Mouse (Mus musculus) midbrain, embryonic 16.5 days (tissue): Measurements from ENCODE around the gene Ivd. TPM values are rescaled to one million over a fixed set of nuclear protein-coding genes. Genes with fewer than 3 reads are reported as not detected.
A peak's percentile ranks its signal among the peaks of the same experiment; 100 is the strongest.

Experiments used
- ATAC-seq: fragments of 200-750 bp; cut with Nextera tagmentation; 2 replicates; pipeline ENCODE4 v1.8.0; 2017; ENCODE audit warnings: moderate TSS enrichment
- H3K27ac ChIP-seq: fragments of 300-500 bp; sonication (generic); 2 replicates; pipeline ENCODE4 v1.5.1; 2014; ENCODE audit warnings: mild to moderate bottlenecking, low read length, mixed read lengths
- H3K27me3 ChIP-seq: fragments of 300-500 bp; sonication (generic); 2 replicates; pipeline ENCODE4 v1.6.1; 2014; ENCODE audit warnings: low read depth, low read length, mixed read lengths; ENCODE audit not compliant: control insufficient read depth, insufficient read depth
- H3K36me3 ChIP-seq: fragments of 300-500 bp; sonication (generic); 2 replicates; pipeline ENCODE4 v1.6.1; 2014; ENCODE audit warnings: mild to moderate bottlenecking, low read length, moderate library complexity, mixed read lengths; ENCODE audit not compliant: control insufficient read depth, insufficient read depth
- H3K4me1 ChIP-seq: fragments of 300-500 bp; sonication (generic); 2 replicates; pipeline ENCODE4 v1.6.1; 2014; ENCODE audit warnings: mild to moderate bottlenecking, low read length, mixed read lengths; ENCODE audit not compliant: control insufficient read depth, insufficient read depth
- H3K4me2 ChIP-seq: fragments of 300-500 bp; sonication (generic); 2 replicates; pipeline ENCODE4 v1.6.1; 2014; ENCODE audit warnings: mild to moderate bottlenecking, low read length, mixed read lengths
- H3K4me3 ChIP-seq: fragments of 300-500 bp; sonication (generic); 2 replicates; pipeline ENCODE4 v1.5.1; 2014; ENCODE audit warnings: low read depth, mild to moderate bottlenecking, low read length, moderate library complexity, mixed read lengths
- H3K9ac ChIP-seq: fragments of 300-500 bp; sonication (generic); 2 replicates; pipeline ENCODE4 v1.6.1; 2014; ENCODE audit warnings: low read depth, low read length, mixed read lengths
- H3K9me3 ChIP-seq: fragments of 300-500 bp; sonication (generic); replicated peaks from 2 replicates; pipeline ENCODE4 v1.6.1; 2014; ENCODE audit warnings: mild to moderate bottlenecking, low read length, mixed read lengths; ENCODE audit not compliant: control insufficient read depth, poor library complexity, severe bottlenecking
- WGBS: fragments of 180-500 bp; shearing (Covaris S2); extraction: QIAGEN DNeasy Blood & Tissue Kit; methylation state at CpG from one replicate; pipeline ENCODE4 v1.1.7; 2014; 5-methylcytosine and 5-hydroxymethylcytosine counted together
- polyA plus RNA-seq: library from polyadenylated mRNA; unstranded; fragments of >200 nt; fragmentation: Nextera tagmentation; extraction: Ambion mirVana; gene quantifications from 2 replicates; pipeline ENCODE4 v1.2.1, GENCODE M21; 2015

Ivd gene
- polyA plus RNA-seq, 1 experiment from 2014 or later, result 46.3 TPM

GRCm38 (mm10) chr2:118912706-118913105, 51.0 kb downstream of the Ivd start:
- no peaks in the 10 kb centered on the region for H3K9me3 ChIP-seq
- peaks cover 20% of the 10 kb centered on the region for H3K4me1 ChIP-seq
- no peak overlapping the region for H3K27ac ChIP-seq
- no peak overlapping the region for H3K4me3 ChIP-seq
- H3K36me3 ChIP-seq, result no peaks in the 10 kb centered on the region; the same call in 1 of the 2 replicates
- no peak overlapping the region for H3K4me2 ChIP-seq
- no peak overlapping the region for H3K9ac ChIP-seq
- no peak for ATAC-seq
- WGBS, result 66% methylated on average over 8 of the region's 8 CpGs
- H3K27me3 ChIP-seq, result no peaks in the 10 kb centered on the region

- no peak overlapping the region for H3K9ac ChIP-seq
- WGBS, result 51% methylated on average over 11 of the region's 11 CpGs
- no peaks in the 10 kb centered on the region for H3K9me3 ChIP-seq
- no peak for ATAC-seq
- H3K27ac ChIP-seq, result no peak overlapping the region
- H3K4me2 ChIP-seq, result no peak overlapping the region
- H3K4me3 ChIP-seq, result no peak overlapping the region
- peaks cover 20% of the 10 kb centered on the region for H3K4me1 ChIP-seq
- no peaks in the 10 kb centered on the region; the same call in 1 of the 2 replicates for H3K36me3 ChIP-seq
- H3K27me3 ChIP-seq, result no peaks in the 10 kb centered on the region
Measured at GRCm38 (mm10) chr2:118913551-118914276, 52.0 kb downstream of the Ivd start.

GRCm38 (mm10) chr2:118914685-118915084, 52.9 kb downstream of the Ivd start:
- H3K4me3 ChIP-seq, result no peak overlapping the region
- H3K9ac ChIP-seq, result no peak overlapping the region
- no peaks in the 10 kb centered on the region for H3K27me3 ChIP-seq
- H3K4me1 ChIP-seq, result peaks cover 20% of the 10 kb centered on the region
- WGBS, result 23% methylated on average over 8 of the region's 8 CpGs
- peak overlapping the region; percentile 15; the same call in 1 of the 2 replicates for H3K27ac ChIP-seq
- no peaks in the 10 kb centered on the region; the same call in 1 of the 2 replicates for H3K36me3 ChIP-seq
- no peak overlapping the region for H3K4me2 ChIP-seq
- H3K9me3 ChIP-seq, result no peaks in the 10 kb centered on the region
- no peak for ATAC-seq

GRCm38 (mm10) chr2:118916436-118916835, 54.7 kb downstream of the Ivd start:
- H3K27me3 ChIP-seq, result no peaks in the 10 kb centered on the region
- H3K4me2 ChIP-seq, result no peak overlapping the region
- peaks cover 20% of the 10 kb centered on the region for H3K4me1 ChIP-seq
- no peak overlapping the region for H3K9ac ChIP-seq
- H3K27ac ChIP-seq, result no peak overlapping the region
- ATAC-seq, result no peak
- H3K36me3 ChIP-seq, result peaks cover under 1% of the 10 kb centered on the region; the same call in 1 of the 2 replicates
- 95% methylated on average over 17 of the region's 17 CpGs for WGBS
- no peaks in the 10 kb centered on the region for H3K9me3 ChIP-seq
- H3K4me3 ChIP-seq, result no peak overlapping the region

- Histone ChIP-seq H3K36me3 (peaks cover 8% of the 10 kb centered on the region; the same call in 1 of the 2 replicates), H3K4me3 (no peak overlapping the region), H3K4me1 (peaks cover 15% of the 10 kb centered on the region), H3K27ac (no peak overlapping the region), H3K9me3 (no peaks in the 10 kb centered on the region), H3K4me2 (no peak overlapping the region), H3K9ac (no peak overlapping the region), H3K27me3 (no peaks in the 10 kb centered on the region)
- ATAC-seq, result no peak
- 37% methylated on average over 1 of the region's 1 CpGs for WGBS
Measured at GRCm38 (mm10) chr2:118918543-118918942, 56.8 kb downstream of the Ivd start.

GRCm38 (mm10) chr2:118920428-118920827, 58.7 kb downstream of the Ivd start:
- Histone ChIP-seq H3K27ac (no peak overlapping the region), H3K9me3 (no peaks in the 10 kb centered on the region), H3K9ac (no peak overlapping the region), H3K4me1 (no peaks in the 10 kb centered on the region), H3K4me3 (no peak overlapping the region), H3K4me2 (no peak overlapping the region), H3K36me3 (peaks cover 8% of the 10 kb centered on the region; the same call in 1 of the 2 replicates), H3K27me3 (no peaks in the 10 kb centered on the region)
- ATAC-seq, result no peak
- 88% methylated on average over 3 of the region's 3 CpGs for WGBS

GRCm38 (mm10) chr2:118925952-118926351, 64.2 kb downstream of the Ivd start:
- ATAC-seq, result peak; percentile 55
- WGBS, result 0% methylated on average over 6 of the region's 6 CpGs

GRCm38 (mm10) chr2:118926361-118926997, 64.7 kb downstream of the Ivd start, which contains the start of gene Chst14:
Chst14 (plus strand) TSS chr2:118926496.
- peak; percentile 78 for ATAC-seq
- H3K4me1 ChIP-seq, result peaks cover 12% of the 10 kb centered on the region
- H3K27me3 ChIP-seq, result no peaks in the 10 kb centered on the region
- no peaks in the 10 kb centered on the region for H3K9me3 ChIP-seq
- H3K36me3 ChIP-seq, result 0 out of 2 replicates have a peak, but pooled peaks cover 8% of the 10 kb centered on the region
- WGBS, result 2% methylated on average over 41 of the region's 47 CpGs
- peak within 1 kb of the TSS; percentile 73 for H3K9ac ChIP-seq
- peak within 1 kb of the TSS; percentile 86 for H3K4me2 ChIP-seq
- H3K4me3 ChIP-seq, result peak within 1 kb of the TSS; percentile 54
- H3K27ac ChIP-seq, result no peak within 1 kb of the TSS

More at GRCm38 (mm10) chr2:118925952-118926351, 64.2 kb downstream of the Ivd start:
- peaks cover 12% of the 10 kb centered on the region for H3K4me1 ChIP-seq
- H3K27ac ChIP-seq, result no peak overlapping the region
- H3K4me2 ChIP-seq, result peak overlapping the region; percentile 86
- H3K9ac ChIP-seq, result peak overlapping the region; percentile 73; the same call in 1 of the 2 replicates
- no peaks in the 10 kb centered on the region for H3K27me3 ChIP-seq
- no peaks in the 10 kb centered on the region for H3K9me3 ChIP-seq
- H3K36me3 ChIP-seq, result 0 out of 2 replicates have a peak, but pooled peaks cover 8% of the 10 kb centered on the region
- H3K4me3 ChIP-seq, result peak overlapping the region; percentile 54
